Mouse (Mus musculus): ENCODE data around the gene Rp9. TPM values are rescaled to one million over a fixed set of nuclear protein-coding genes. Genes with fewer than 3 reads are reported as not detected.

Gene Rp9
- polyA plus RNA-seq (2015; fragmentation: Nextera tagmentation; extraction: Ambion mirVana): 68.3 and 79.5 TPM in 2 replicates

DNA sequence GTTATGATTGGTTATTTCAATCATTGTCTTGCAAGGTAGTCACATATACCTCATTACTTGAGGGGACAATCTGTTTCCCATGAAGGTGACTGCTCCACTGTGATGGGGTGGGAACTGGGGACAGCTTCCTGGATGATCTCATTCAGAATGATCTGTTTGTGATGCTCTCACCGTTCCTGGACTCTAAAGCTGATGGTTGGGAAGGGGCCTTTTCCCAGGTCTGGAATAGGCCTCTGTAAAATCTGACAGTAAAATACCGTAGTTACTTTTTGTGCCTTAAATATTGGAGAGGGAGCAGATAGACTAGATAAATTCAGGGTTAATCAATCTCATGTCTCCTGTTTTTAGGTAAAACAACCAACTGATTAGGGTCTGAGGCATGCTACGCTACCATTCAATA is at the start of gene Rp9:
TSS of gene Rp9 (minus strand) at position 101 of the 400 bp plus-strand sequence.
- Histone ChIP-seq H3K27ac (peak within 1 kb of the TSS; percentile 51; the same call in 1 of the 2 replicates), H3K9ac (0 out of 2 replicates have a peak within 1 kb of the TSS, but pooled peaks have one; percentile 93), H3K9me3 (no peaks in the 10 kb centered on the region), H3K36me3 (peaks cover 6% of the 10 kb centered on the region), H3K4me2 (peak within 1 kb of the TSS; percentile 74), H3K4me3 (peak within 1 kb of the TSS; percentile 73), H3K4me1 (peaks cover 3% of the 10 kb centered on the region; the same call in 1 of the 2 replicates), H3K27me3 (no peaks in the 10 kb centered on the region)
- ATAC-seq (ENCODE audit: insufficient number of reproducible peaks, insufficient read depth, low FRiP score, low TSS enrichment, low read depth): no peak
- 88% methylated on average over 3 of the region's 3 CpGs for WGBS

DNA sequence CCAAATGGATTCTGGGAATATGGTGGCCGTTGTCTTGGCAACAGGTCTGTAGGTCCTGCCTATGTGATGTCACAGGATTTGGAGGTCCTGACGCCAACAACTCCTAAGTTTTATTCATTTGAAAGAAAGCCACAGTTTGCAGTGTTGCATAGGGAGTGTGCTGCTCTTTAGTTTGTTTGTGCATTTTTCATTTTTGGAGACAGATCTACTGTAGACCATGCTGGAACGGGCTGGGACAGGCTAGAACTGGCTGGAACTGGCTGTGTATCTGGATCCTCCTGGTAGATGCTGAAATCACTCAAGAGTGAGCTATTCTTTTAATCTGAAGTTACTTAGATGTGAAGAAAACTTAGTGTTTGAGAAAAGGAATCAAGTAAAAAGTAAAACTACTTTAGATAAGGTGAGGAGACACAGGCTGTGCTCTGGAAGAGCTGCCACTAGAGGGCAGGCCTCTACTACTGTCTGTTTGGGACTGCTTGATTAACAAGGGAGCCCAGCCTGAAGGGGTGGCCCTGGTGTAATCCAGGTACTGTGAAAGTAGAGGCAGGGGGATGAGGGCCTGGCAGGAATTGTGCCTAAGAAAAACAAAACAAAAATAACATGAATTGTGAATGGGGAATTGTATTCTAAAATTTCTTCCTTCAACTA is 49.0 kb upstream of the Rp9 start:
- ATAC-seq (ENCODE audit: insufficient number of reproducible peaks, insufficient read depth, low FRiP score, low TSS enrichment, low read depth): no peak; the same call in 1 of the 2 replicates
- no peaks in the 10 kb centered on the region for H3K27me3 ChIP-seq
- no peaks in the 10 kb centered on the region for H3K36me3 ChIP-seq
- H3K4me3 ChIP-seq: no peak overlapping the region
- no peak overlapping the region for H3K4me2 ChIP-seq
- no peaks in the 10 kb centered on the region for H3K4me1 ChIP-seq
- WGBS: 93% methylated on average over 3 of the region's 3 CpGs
- H3K27ac ChIP-seq: no peak overlapping the region
- no peak overlapping the region for H3K9ac ChIP-seq
- peaks cover 6% of the 10 kb centered on the region; the same call in 1 of the 2 replicates for H3K9me3 ChIP-seq

DNA sequence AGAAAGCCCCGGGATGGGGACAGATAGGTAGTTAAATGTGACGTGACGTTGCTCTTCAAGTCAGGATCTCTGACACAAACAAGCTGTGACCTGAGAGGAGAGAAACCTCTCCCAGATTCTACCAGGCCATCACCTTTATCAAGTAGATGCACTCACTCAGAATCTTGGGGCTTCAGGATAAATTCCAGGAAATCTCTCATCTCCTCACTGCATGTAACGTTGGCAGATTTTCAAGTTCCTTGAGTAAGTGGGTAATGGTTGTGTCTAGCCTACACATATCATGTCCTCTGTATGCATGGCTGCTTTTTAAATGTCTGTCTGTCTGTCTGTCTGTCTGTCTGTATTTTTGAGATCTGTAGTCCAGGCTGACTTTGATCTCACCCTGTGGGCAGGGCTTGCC is 45.5 kb upstream of the Rp9 start:
- Histone ChIP-seq H3K9ac (no peak overlapping the region), H3K4me3 (no peak overlapping the region), H3K9me3 (no peaks in the 10 kb centered on the region), H3K36me3 (no peaks in the 10 kb centered on the region), H3K4me1 (no peaks in the 10 kb centered on the region), H3K27ac (no peak overlapping the region), H3K4me2 (no peak overlapping the region), H3K27me3 (no peaks in the 10 kb centered on the region)
- 82% methylated on average over 4 of the region's 4 CpGs for WGBS
- no peak for ATAC-seq (ENCODE audit: insufficient number of reproducible peaks, insufficient read depth, low FRiP score, low TSS enrichment, low read depth)

DNA sequence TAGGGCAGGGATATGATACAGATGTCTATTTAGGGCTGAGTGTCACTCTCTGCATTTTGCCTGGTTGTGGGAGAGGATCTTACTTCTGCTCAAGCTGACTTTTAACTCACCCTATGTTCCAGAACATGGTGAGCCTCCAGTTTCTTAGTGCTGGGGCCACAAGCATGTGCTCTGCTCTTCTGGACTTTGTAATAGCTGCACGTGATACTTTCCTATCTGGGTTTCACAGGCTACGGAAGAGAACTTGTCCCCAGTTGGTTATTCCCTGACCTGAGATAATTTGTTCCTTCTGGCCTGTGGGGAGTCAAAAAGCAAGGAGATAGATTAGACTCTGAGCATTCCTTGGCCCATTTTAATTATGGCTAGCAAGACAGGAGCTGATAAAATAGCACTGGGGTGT is 36.0 kb upstream of the Rp9 start:
- Histone ChIP-seq H3K27me3 (no peaks in the 10 kb centered on the region), H3K9ac (no peak overlapping the region), H3K9me3 (no peaks in the 10 kb centered on the region), H3K4me2 (no peak overlapping the region), H3K27ac (no peak overlapping the region), H3K4me3 (no peak overlapping the region), H3K4me1 (peaks cover 5% of the 10 kb centered on the region; the same call in 1 of the 2 replicates), H3K36me3 (no peaks in the 10 kb centered on the region)
- ATAC-seq (ENCODE audit: insufficient number of reproducible peaks, insufficient read depth, low FRiP score, low TSS enrichment, low read depth): no peak
- 33% methylated on average over 2 of the region's 2 CpGs for WGBS

DNA sequence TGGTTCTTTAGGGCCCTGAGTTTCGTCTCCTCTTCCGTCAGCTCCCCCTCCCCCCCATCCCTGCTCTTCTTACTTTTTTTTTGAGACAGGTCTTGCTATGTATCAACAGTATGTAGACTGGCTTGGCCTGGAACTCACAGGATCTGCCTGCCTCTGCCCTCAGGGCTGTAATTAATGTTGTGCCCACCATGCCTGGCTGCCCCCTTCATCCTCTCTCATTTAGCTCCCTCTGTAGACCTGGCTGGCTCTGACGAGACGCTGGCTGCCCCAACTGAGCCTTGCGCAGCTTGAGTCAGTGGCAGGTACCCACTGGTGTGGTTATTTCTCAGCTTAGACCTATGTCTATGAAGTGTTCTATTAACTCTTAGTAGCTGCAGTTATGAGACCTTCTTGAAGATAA is 34.0 kb upstream of the Rp9 start:
- Histone ChIP-seq H3K36me3 (0 out of 2 replicates have a peak, but pooled peaks cover 2% of the 10 kb centered on the region), H3K9me3 (no peaks in the 10 kb centered on the region), H3K4me3 (no peak overlapping the region), H3K27ac (no peak overlapping the region), H3K9ac (no peak overlapping the region), H3K27me3 (no peaks in the 10 kb centered on the region), H3K4me1 (peaks cover 5% of the 10 kb centered on the region; the same call in 1 of the 2 replicates), H3K4me2 (no peak overlapping the region)
- WGBS: 66% methylated on average over 5 of the region's 5 CpGs
- no peak for ATAC-seq (ENCODE audit: insufficient number of reproducible peaks, insufficient read depth, low FRiP score, low TSS enrichment, low read depth)

DNA sequence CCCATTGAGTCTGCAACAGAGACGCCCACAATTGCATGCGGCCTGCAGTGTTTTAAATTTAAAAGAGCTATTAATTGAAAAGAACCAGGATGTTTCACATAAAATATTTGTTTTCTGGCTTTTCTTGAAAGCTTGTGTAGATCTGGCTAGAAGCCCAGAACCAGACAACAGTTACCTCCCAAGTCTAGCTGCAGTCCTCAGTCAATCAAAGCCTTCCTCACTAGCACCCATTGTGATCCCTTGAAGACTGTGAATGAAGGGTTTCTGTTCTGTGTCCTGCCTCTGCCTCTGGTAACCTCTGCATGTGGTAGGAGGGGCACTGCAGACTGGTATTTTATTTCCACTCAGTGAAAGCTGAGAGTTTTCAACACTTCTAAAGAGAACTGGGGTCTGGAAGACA is 33.4 kb upstream of the Rp9 start:
- no peaks in the 10 kb centered on the region for H3K9me3 ChIP-seq
- WGBS: 65% methylated on average over 2 of the region's 2 CpGs
- ATAC-seq (ENCODE audit: insufficient number of reproducible peaks, insufficient read depth, low FRiP score, low TSS enrichment, low read depth): no peak
- no peak overlapping the region for H3K4me3 ChIP-seq
- 0 out of 2 replicates have a peak, but pooled peaks cover 2% of the 10 kb centered on the region for H3K36me3 ChIP-seq
- H3K27ac ChIP-seq: no peak overlapping the region
- no peak overlapping the region for H3K4me2 ChIP-seq
- H3K27me3 ChIP-seq: no peaks in the 10 kb centered on the region
- H3K9ac ChIP-seq: no peak overlapping the region
- H3K4me1 ChIP-seq: peaks cover 5% of the 10 kb centered on the region; the same call in 1 of the 2 replicates

DNA sequence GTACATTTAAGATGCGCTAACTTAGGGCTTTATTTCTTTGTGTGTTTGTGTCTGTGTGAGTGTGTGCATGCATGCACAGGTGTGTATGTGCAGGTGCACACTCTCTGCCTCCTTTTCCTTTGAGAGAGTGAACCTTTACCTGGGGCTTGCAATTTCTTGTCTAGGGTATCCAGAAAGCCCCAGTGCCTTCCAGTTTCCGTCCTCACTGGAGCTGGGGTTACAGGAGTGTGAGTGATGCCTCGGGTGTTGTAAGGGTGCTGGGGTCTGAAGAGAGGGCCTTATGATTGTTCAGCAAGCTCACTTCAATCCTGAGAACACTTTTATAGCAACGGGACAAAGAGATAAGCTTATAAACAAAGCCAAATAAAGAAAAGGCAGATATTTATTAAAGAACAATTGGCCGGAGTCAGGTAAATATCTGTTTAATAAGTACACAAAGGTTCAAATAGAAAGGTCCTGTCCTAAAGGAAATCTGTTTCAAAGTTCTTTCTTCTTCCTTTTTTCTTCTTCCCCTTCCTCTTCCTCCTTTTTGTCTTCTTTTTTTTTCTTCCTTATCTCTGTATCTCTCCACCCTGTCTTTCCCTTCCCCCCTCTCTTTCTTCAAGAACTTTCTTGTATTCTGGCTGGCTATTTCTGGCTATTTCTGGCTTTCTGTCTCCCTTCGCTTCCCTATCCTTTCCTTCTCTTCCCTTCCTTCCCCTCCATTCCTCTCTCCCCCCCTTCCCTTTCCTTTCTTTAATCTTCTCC is 27.7 kb upstream of the Rp9 start:
- no peak for ATAC-seq (ENCODE audit: insufficient number of reproducible peaks, insufficient read depth, low FRiP score, low TSS enrichment, low read depth)
- 84% methylated on average over 6 of the region's 6 CpGs for WGBS
- H3K27ac ChIP-seq: no peak overlapping the region
- H3K36me3 ChIP-seq: 0 out of 2 replicates have a peak, but pooled peaks cover 2% of the 10 kb centered on the region
- H3K27me3 ChIP-seq: no peaks in the 10 kb centered on the region
- H3K4me2 ChIP-seq: no peak overlapping the region
- no peak overlapping the region for H3K9ac ChIP-seq
- H3K9me3 ChIP-seq: no peaks in the 10 kb centered on the region
- H3K4me3 ChIP-seq: no peak overlapping the region
- H3K4me1 ChIP-seq: no peaks in the 10 kb centered on the region

DNA sequence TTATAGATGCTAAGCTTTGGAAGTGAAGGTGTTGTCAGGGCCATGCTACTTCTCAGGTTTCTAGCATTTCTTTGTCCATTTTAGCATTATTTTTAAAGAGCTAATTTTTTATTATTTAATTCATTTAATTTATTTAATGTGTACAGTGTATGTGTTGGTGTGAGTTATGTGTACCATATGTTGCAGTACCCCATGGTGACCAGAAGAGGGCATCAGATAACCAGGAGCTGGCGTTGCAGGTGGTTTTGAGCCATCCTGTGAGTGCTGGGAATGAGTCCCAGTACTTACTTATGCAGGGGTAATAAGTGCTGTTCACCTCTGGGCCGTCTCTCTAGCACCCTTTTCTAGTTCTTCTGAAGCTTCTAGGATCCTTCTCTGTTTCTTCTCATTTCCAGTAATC is 25.6 kb upstream of the Rp9 start:
- H3K27me3 ChIP-seq: no peaks in the 10 kb centered on the region
- no peak overlapping the region for H3K4me3 ChIP-seq
- H3K9me3 ChIP-seq: no peaks in the 10 kb centered on the region
- no peak for ATAC-seq (ENCODE audit: insufficient number of reproducible peaks, insufficient read depth, low FRiP score, low TSS enrichment, low read depth)
- no peak overlapping the region for H3K27ac ChIP-seq
- 0 out of 2 replicates have a peak, but pooled peaks cover 2% of the 10 kb centered on the region for H3K36me3 ChIP-seq
- no peaks in the 10 kb centered on the region for H3K4me1 ChIP-seq
- WGBS: 86% methylated on average over 2 of the region's 2 CpGs
- no peak overlapping the region for H3K9ac ChIP-seq
- H3K4me2 ChIP-seq: no peak overlapping the region

DNA sequence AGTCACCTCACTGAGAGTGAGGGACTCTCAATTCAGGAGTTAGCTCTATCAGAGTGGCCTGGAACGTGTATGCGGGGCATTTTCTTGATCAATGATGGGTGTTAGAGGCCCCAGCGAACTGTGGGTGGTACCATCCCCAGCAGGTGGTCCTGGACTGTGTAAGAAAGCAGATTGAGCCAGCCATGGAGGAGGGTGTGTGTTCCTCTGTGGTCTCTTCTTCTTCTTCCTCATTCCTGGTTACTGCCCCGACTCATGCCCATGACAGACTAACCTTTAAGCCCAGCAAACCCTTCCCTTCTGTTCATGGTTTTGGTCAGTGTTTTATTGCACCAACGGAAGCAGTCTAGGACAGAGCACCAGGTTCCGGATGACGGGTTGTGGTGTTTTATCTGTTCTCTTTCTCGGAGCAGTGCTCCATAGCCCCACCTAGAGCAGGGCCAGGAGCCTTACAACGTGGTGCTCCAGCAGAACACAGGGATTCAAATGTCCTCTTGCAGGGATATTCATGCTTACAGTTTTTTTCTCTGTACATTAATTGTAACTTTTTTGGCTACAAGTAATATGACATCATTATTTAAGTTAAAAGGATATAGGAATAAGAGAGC is 24.8 kb upstream of the Rp9 start:
- 85% methylated on average over 9 of the region's 9 CpGs for WGBS
- ATAC-seq (ENCODE audit: insufficient number of reproducible peaks, insufficient read depth, low FRiP score, low TSS enrichment, low read depth): no peak
- H3K27me3 ChIP-seq: no peaks in the 10 kb centered on the region
- H3K9me3 ChIP-seq: no peaks in the 10 kb centered on the region
- H3K4me2 ChIP-seq: no peak overlapping the region
- H3K27ac ChIP-seq: no peak overlapping the region
- no peak overlapping the region for H3K4me3 ChIP-seq
- no peak overlapping the region for H3K9ac ChIP-seq
- no peaks in the 10 kb centered on the region for H3K36me3 ChIP-seq
- no peaks in the 10 kb centered on the region for H3K4me1 ChIP-seq

DNA sequence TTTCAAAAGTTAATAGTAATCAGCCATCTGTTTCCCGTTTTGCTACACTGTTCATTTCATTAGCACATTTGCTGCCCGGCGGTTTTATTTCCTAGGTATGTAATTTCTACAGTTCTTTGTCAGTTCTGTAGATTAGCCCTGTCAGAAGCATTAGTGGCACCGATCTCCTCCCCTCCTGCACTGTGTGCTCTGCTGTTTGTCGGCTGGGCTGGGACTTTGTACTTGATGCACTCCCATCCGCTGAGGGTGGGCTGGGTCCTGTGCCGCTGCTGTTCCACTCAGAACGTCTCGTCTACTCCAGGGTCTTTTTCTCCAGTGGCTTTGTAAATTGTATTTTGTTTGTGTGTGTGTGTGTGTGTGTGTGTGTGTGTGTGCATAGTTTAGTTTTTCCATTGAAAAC is 19.4 kb upstream of the Rp9 start:
- no peak for ATAC-seq (ENCODE audit: insufficient number of reproducible peaks, insufficient read depth, low FRiP score, low TSS enrichment, low read depth)
- no peak overlapping the region for H3K4me2 ChIP-seq
- H3K4me1 ChIP-seq: no peaks in the 10 kb centered on the region
- H3K27ac ChIP-seq: no peak overlapping the region
- no peak overlapping the region for H3K9ac ChIP-seq
- no peaks in the 10 kb centered on the region for H3K27me3 ChIP-seq
- WGBS: 50% methylated on average over 9 of the region's 9 CpGs
- H3K4me3 ChIP-seq: no peak overlapping the region
- no peaks in the 10 kb centered on the region for H3K36me3 ChIP-seq
- no peaks in the 10 kb centered on the region for H3K9me3 ChIP-seq

DNA sequence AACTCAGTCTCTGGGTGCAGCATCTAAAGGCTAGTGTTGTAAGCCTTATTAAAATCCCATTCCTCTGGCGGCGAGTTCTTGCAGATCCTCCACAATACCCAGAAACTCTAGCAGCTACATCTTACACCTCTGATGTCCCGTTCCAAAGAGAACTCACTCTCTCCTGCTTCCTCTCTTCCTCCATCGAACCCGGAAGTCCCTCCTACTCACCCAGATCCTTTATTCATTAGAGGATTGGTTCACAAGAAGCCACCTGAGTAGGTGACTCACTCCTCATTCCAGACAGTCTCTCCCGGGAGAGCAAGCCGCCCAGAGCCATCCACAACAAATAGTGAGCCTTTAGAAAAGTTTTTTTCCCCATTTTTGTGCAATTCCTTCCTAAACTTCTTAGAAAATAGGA is 16.7 kb upstream of the Rp9 start:
- WGBS: 85% methylated on average over 7 of the region's 7 CpGs
- ATAC-seq (ENCODE audit: insufficient number of reproducible peaks, insufficient read depth, low FRiP score, low TSS enrichment, low read depth): no peak
- H3K27ac ChIP-seq: no peak overlapping the region
- no peak overlapping the region for H3K4me2 ChIP-seq
- no peaks in the 10 kb centered on the region for H3K9me3 ChIP-seq
- H3K27me3 ChIP-seq: no peaks in the 10 kb centered on the region
- H3K4me3 ChIP-seq: no peak overlapping the region
- no peaks in the 10 kb centered on the region for H3K4me1 ChIP-seq
- H3K36me3 ChIP-seq: no peaks in the 10 kb centered on the region
- no peak overlapping the region for H3K9ac ChIP-seq
